Mouse (Mus musculus) CH12.LX (cell line): ENCODE results near the gene Npas4. TPM values are rescaled to one million over a fixed set of nuclear protein-coding genes. Genes with fewer than 3 reads are reported as not detected.

Experiments
- DNase-seq: peaks from one replicate; pipeline ENCODE4 v3.0.0-alpha.2; 2013; ENCODE audit errors: extremely low read depth
- H3K27ac ChIP-seq: 2 replicates; pipeline ENCODE4 v1.5.1; 2012; ENCODE audit warnings: low read depth, mild to moderate bottlenecking, control low read depth, moderate library complexity; ENCODE audit not compliant: insufficient read depth
- H3K27me3 ChIP-seq: replicated peaks from 2 replicates; pipeline ENCODE3; 2012; ENCODE audit warnings: inconsistent platforms
- H3K36me3 ChIP-seq, 2 experiments: replicated peaks in 1 of 2; 2 replicates each; pipeline versions ENCODE3 to v1.6.1; 2012; ENCODE audit warnings: inconsistent platforms in 1 of 2, low read length in 1 of 2, mild to moderate bottlenecking in 1 of 2, mixed read lengths in 1 of 2, moderate library complexity in 1 of 2; ENCODE audit not compliant: control insufficient read depth in 1 of 2, insufficient read depth in 1 of 2
- H3K4me1 ChIP-seq, 2 experiments: 2 replicates each; pipeline ENCODE4 v1.6.1; 2012; ENCODE audit warnings: inconsistent platforms in 1 of 2, moderate library complexity in 1 of 2; ENCODE audit not compliant: insufficient read depth in 2 of 2, control insufficient read depth in 1 of 2
- H3K4me2 ChIP-seq: 2 replicates; pipeline ENCODE4 v1.6.1; 2012; ENCODE audit warnings: low read depth, mild to moderate bottlenecking, control low read depth; ENCODE audit not compliant: poor library complexity, insufficient read depth, severe bottlenecking
- H3K4me3 ChIP-seq, 3 experiments: fragments of 150-350 bp in 1 of 3; sonication (generic) in 1 of 3; replicated peaks in 1 of 3; 2 replicates each; pipeline versions ENCODE3 to v1.5.1; 2011 to 2012; ENCODE audit warnings: low read depth in 2 of 3, low read length in 2 of 3, mild to moderate bottlenecking in 2 of 3, moderate library complexity in 2 of 3, control low read depth in 1 of 3, improper control_type of control experiment in 1 of 3, inconsistent platforms in 1 of 3, mixed read lengths in 1 of 3; ENCODE audit not compliant: poor library complexity in 1 of 3
- H3K79me2 ChIP-seq: replicated peaks from 2 replicates; pipeline ENCODE4 v1.6.1; 2012; ENCODE audit warnings: mild to moderate bottlenecking, moderate library complexity; ENCODE audit not compliant: control insufficient read depth, poor library complexity, insufficient read depth, severe bottlenecking; ENCODE audit errors: extremely low read depth
- H3K9ac ChIP-seq: 2 replicates; pipeline ENCODE4 v1.6.1; 2012; ENCODE audit warnings: low read depth, mild to moderate bottlenecking, control low read depth, moderate library complexity; ENCODE audit not compliant: insufficient read depth
- H3K9me3 ChIP-seq: replicated peaks from 2 replicates; pipeline ENCODE3; 2012; ENCODE audit warnings: low read length, inconsistent platforms, mixed read lengths
- BHLHE40 ChIP-seq: IDR thresholded peaks from 2 replicates; pipeline ENCODE4 v1.6.1; 2011; ENCODE audit warnings: mild to moderate bottlenecking, low read depth, low read length, improper control_type of control experiment
- CHD1 ChIP-seq: IDR thresholded peaks from 2 replicates; pipeline ENCODE4 v1.6.1; 2012; ENCODE audit warnings: low read depth, low read length, improper control_type of control experiment, inconsistent platforms
- CHD2 ChIP-seq: IDR thresholded peaks from 2 replicates; pipeline ENCODE4 v1.6.1; 2011; ENCODE audit warnings: low read length, improper control_type of control experiment
- EP300 ChIP-seq: IDR thresholded peaks from 2 replicates; pipeline ENCODE4 v1.6.1; 2011; ENCODE audit warnings: low read length, improper control_type of control experiment
- ETS1 ChIP-seq: conservative IDR thresholded peaks from 2 replicates; pipeline ENCODE4 v1.6.1; 2012; ENCODE audit warnings: low read depth, mild to moderate bottlenecking, inconsistent platforms, low read length, improper control_type of control experiment, moderate library complexity
- IRF4 ChIP-seq: IDR thresholded peaks from 2 replicates; pipeline ENCODE4 v1.6.1; 2014; ENCODE audit warnings: low read depth, mild to moderate bottlenecking, inconsistent platforms, low read length, improper control_type of control experiment
- JUN ChIP-seq: IDR thresholded peaks from 2 replicates; pipeline ENCODE4 v1.6.1; 2011; ENCODE audit warnings: low read depth, mild to moderate bottlenecking, low read length, improper control_type of control experiment, moderate library complexity; ENCODE audit not compliant: insufficient read depth
- MXI1 ChIP-seq: IDR thresholded peaks from 2 replicates; pipeline ENCODE4 v1.6.1; 2011; ENCODE audit warnings: mild to moderate bottlenecking, low read depth, low read length, improper control_type of control experiment
- NELFE ChIP-seq: IDR thresholded peaks from 2 replicates; pipeline ENCODE4 v1.6.1; 2011; ENCODE audit warnings: low read depth, low read length, improper control_type of control experiment
- NRF1 ChIP-seq: IDR thresholded peaks from 2 replicates; pipeline ENCODE4 v1.6.1; 2014; ENCODE audit warnings: low read depth, mild to moderate bottlenecking, inconsistent platforms, low read length, improper control_type of control experiment, moderate library complexity
- RAD21 ChIP-seq: IDR thresholded peaks from 2 replicates; pipeline ENCODE4 v1.6.1; 2011; ENCODE audit warnings: low read depth, mild to moderate bottlenecking, low read length, improper control_type of control experiment, moderate library complexity
- RCOR1 ChIP-seq: conservative IDR thresholded peaks from 2 replicates; pipeline ENCODE4 v1.6.1; 2012; ENCODE audit warnings: low read depth, mild to moderate bottlenecking, inconsistent platforms, low read length, improper control_type of control experiment
- SMC3 ChIP-seq: IDR thresholded peaks from 2 replicates; pipeline ENCODE4 v1.6.1; 2011; ENCODE audit warnings: low read depth, low read length, improper control_type of control experiment
- TBP ChIP-seq: conservative IDR thresholded peaks from 2 replicates; pipeline ENCODE4 v1.6.1; 2011; ENCODE audit warnings: low read depth, low read length, improper control_type of control experiment
- TCF12 ChIP-seq: IDR thresholded peaks from 2 replicates; pipeline ENCODE4 v1.6.1; 2014; ENCODE audit warnings: low read depth, mild to moderate bottlenecking, inconsistent platforms, low read length, improper control_type of control experiment
- UBTF ChIP-seq: IDR thresholded peaks from 2 replicates; pipeline ENCODE4 v1.6.1; 2012; ENCODE audit warnings: low read depth, mild to moderate bottlenecking, inconsistent platforms, low read length, improper control_type of control experiment, moderate library complexity
- USF1 ChIP-seq: IDR thresholded peaks from 2 replicates; pipeline ENCODE4 v1.6.1; 2014; ENCODE audit warnings: low read depth, mild to moderate bottlenecking, inconsistent platforms, low read length, improper control_type of control experiment
- USF2 ChIP-seq: conservative IDR thresholded peaks from 2 replicates; pipeline ENCODE4 v1.6.1; 2011; ENCODE audit warnings: low read depth, low read length, improper control_type of control experiment
- ZKSCAN1 ChIP-seq: IDR thresholded peaks from 2 replicates; pipeline ENCODE4 v1.6.1; 2012; ENCODE audit warnings: low read depth, inconsistent platforms, low read length, improper control_type of control experiment, borderline replicate concordance
- dilution Hi-C: fragments of 300-500 bp; cut with MboI; formaldehyde crosslinking; loops from 2 replicates; pipeline ENCODE4 v1.14.3; 2020; ENCODE audit warnings: low sequenced_read_pairs; ENCODE audit not compliant: extremely low pct_unique_long_range_greater_than_20kb, extremely low pct_ligation_motif_present
- in situ Hi-C: fragments of 300-500 bp; cut with MboI; formaldehyde crosslinking; loops from 3 replicates; pipeline ENCODE4 v1.14.3; 2019; ENCODE audit warnings: low sequenced_read_pairs, low pct_ligation_motif_present, low pct_unique_long_range_greater_than_20kb, mixed read lengths
- polyA plus RNA-seq: library from polyadenylated mRNA; unstranded; fragments of >175 nt; gene quantifications from 2 replicates; pipeline ENCODE4 v1.2.1, GENCODE M21; 2012; ENCODE audit warnings: low read depth; ENCODE audit not compliant: insufficient read length
- total RNA-seq, 2 experiments: library from RNA; depleted of rRNA; stranded (reverse); fragments of 300-350 nt in 1 of 2; fragments of >200 nt in 1 of 2; gene quantifications; 2 replicates each; pipeline ENCODE4 v1.2.3; 2012 to 2014

Npas4 gene
- not detected in 2 replicates for total RNA-seq (2012; rRNA removed)
- not detected in 2 replicates for total RNA-seq (2014; rRNA removed)
- not detected in 2 replicates for polyA plus RNA-seq

- H3K4me3 ChIP-seq, result no peak within 1 kb of the TSS
- dilution Hi-C loops, result no loop called here
- H3K27me3 ChIP-seq, result peaks cover 70% of the 10 kb centered on the region
- no peaks in the 10 kb centered on the region for H3K79me2 ChIP-seq
- TF ChIP-seq ETS1, result no peak
- TF ChIP-seq SMC3, result no peak
- no peak for TF ChIP-seq RAD21
- TF ChIP-seq TCF12, result no peak
- no peak for TF ChIP-seq NRF1
- no peak for TF ChIP-seq EP300
- TF ChIP-seq RCOR1, result no peak
- no peak for TF ChIP-seq CHD1
- TF ChIP-seq MXI1, result no peak
- no peak for TF ChIP-seq TBP
- no peak for TF ChIP-seq JUN
- no peak for TF ChIP-seq NELFE
- no peak within 1 kb of the TSS for H3K9ac ChIP-seq
- peaks cover 6 to 8% of the 10 kb centered on the region in 2 experiments for H3K4me1 ChIP-seq
- H3K27ac ChIP-seq, result no peak within 1 kb of the TSS
- in situ Hi-C loops, result loop anchor here (25.0 kb wide), 2 partner anchors 353 to 503 kb away; partner anchors contain the start of genes 2010003K11Rik, Rce1 and Syt12
- DNase-seq, result no peak
- peaks cover 5% of the 10 kb centered on the region for H3K9me3 ChIP-seq
- H3K4me2 ChIP-seq, result no peak within 1 kb of the TSS
- no peaks in the 10 kb centered on the region for H3K36me3 ChIP-seq
These were observed at the start of gene Npas4 for GRCm38 (mm10) chr19:4990256-4990625. TSS of gene Npas4 (minus strand) at chr19:4990316.

DNA sequence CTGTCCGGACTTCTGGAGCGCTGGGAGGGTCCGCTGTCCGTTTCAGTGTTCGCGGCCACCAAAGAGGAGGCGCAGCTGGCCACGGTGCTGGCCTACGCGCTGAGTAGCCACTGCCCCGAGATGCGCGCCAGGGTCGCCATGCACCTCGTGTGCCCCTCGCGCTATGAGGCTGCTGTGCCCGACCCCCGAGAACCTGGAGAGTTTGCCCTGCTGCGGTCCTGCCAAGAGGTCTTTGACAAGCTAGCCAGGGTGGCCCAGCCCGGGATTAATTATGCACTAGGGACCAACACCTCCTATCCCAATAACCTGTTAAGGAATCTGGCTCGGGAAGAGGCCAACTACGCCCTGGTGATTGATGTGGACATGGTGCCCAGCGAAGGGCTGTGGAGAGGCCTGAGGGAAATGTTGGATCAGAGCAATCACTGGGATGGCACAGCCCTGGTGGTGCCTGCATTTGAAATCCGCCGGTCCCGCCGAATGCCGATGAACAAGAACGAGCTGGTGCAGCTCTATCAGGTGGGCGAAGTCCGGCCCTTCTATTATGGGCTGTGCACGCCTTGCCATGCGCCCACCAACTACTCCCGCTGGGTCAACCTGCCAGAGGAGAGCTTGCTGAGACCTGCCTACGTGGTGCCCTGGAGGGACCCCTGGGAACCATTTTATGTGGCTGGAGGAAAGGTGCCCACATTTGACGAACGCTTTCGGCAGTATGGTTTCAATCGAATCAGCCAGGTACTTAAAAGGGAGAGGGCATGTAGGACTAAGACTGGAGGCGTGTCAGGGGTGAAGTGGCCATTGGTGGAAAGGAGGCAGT lies 49.4 kb upstream of the Npas4 start:
- TF ChIP-seq IRF4 (no peak), ETS1 (no peak), ZKSCAN1 (no peak), USF1 (no peak), RAD21 (no peak), UBTF (no peak), USF2 (no peak), BHLHE40 (no peak), TBP (no peak), CHD1 (no peak), EP300 (no peak), CHD2 (no peak)
- Histone ChIP-seq H3K36me3 (peaks cover 3 to 18% of the 10 kb centered on the region in 2 experiments), H3K27me3 (peaks cover 7% of the 10 kb centered on the region), H3K79me2 (peaks cover 11% of the 10 kb centered on the region), H3K9me3 (no peaks in the 10 kb centered on the region), H3K9ac (peak overlapping the region; percentile 41), H3K4me2 (peak overlapping the region; percentile 75), H3K4me3 (peak overlapping the region; percentile 69 to 86 (median 79)), H3K4me1 (peaks cover 12 to 40% of the 10 kb centered on the region in 2 experiments), H3K27ac (no peak overlapping the region)
- no peak for DNase-seq
- in situ Hi-C loops (loop anchor here (5.0 kb wide), 1 partner anchor 48 kb away; the partner anchor contains the start of genes Tmem151a and Yif1a), dilution Hi-C loops (no loop called here)
